Mouse (Mus musculus): Measurements from ENCODE around the gene Snrnp35.
"Not testable (repeated sequence)": the region's sequence is repeated elsewhere in the genome, so short reads cannot be mapped to it uniquely, and the experiment has no call there.

Snrnp35 gene

DNA sequence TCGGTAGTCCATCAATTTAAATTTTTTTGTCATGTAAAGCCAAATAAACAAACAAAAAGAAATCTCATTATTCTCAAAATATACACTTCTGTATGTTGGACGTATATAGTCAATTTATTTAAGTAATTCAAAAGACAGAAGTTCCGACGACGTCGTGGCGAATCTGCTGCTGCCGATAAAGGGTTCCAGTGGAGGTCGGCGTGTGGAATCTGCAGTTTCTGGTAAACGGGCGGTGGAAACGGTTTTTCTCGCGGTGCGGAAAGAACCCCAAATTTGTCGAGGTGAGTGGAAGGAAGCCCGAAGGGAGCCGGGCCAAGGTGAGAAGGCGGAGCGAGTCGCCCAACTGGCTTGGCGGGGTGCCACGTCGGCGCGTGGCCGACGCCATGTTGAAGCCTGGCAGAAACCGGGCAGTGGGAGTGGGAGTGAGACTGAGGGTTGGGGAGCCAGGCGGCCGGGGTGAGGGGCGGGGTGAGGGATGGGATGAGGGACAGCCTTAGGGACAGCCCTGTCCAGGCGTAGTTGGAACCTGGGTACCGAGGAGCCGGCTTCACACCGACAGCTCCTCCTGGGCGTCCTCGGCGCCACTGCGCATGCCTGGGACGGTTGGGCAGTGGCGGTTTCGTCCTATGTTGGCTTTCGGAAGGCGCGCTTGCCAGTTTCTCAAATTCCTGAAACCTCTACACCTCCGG, at the start of gene Snrnp35:
Gene Snrnp35, plus strand, starts transcription at position 169 of the 689 bp plus-strand sequence.
- DNase-seq (ENCODE audit: low spot score in 2 of 2): peak; percentile 86 to 88

DNA sequence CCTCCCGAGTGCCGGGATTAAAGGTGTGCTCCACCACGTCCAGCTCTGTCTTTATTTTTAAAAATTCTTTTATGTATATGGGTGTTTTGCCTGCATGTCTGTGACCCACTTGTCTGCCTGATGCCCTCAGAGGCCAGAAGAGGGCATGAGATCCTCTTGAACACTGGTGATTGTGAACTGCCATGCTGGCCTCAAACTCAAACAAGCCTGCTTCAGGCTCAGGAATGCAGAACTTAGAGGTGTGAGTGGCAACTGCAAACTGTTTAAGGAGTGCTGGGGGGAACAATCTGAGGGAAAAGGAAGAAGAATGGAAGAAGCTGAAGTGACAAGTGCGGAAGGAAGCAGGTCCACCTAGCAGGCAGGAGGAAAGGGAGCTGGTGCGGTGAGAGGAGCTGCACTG, 44.7 kb upstream of the Snrnp35 start:
- DNase-seq (ENCODE audit: low spot score in 2 of 2): no peak

DNA sequence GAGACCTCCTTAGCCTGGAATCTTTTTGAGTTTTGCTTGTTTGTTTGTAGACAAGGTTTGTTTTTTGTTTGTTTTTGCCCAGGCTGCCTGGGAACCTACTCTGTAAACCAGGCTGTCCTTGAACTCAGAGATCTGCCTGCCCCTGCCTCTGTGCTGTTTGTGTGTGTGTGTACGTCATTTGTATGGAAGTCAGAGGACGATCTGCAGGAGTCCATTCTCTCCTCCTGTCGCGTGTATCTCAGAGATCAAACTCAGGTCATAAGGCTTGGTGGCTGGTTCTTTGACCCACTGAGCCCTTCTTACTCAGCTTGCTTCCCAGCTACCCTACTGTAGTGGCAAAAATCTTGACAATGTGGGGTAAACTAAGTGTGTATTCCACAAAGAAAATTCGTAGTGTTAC, 44.2 kb upstream of the Snrnp35 start:
- no peak for DNase-seq (ENCODE audit: low spot score in 2 of 2)

DNA sequence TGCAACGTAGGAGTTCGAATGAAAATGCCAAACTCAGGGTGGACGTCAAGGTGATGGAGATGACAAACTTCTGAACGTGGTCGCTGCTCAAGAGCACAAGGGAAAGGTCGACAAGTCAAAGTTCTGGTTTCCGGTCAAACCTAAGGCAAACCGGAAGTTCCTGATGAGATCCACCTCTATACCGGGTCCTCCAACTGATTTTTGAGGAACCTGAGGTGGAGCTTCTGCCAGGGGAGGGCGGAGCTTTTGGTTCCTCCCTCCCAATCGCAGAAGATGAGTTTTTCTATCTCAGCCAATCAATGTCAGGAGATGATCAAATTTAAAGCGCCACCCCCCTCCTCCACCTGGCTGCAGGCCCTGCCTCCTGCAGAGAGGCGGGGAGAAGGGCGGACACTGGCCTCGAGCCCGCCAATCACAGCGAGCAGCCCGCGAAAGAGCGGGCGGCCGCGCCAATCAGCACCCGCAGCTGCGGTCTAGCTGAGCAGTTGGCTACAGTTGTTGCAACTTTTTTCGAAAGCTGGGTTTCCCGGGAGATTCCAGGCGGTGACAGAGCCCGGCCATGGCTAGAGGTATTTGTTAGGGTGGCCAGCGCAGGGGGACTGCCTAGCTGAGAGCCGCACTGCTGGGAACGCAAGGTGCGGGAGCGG, 43.4 kb upstream of the Snrnp35 start, which contains the start of gene Kmt5a:
Gene Kmt5a, plus strand, starts transcription at position 484 of the 647 bp plus-strand sequence.
- peak; percentile 94 to 95 for DNase-seq (ENCODE audit: low spot score in 2 of 2)

DNA sequence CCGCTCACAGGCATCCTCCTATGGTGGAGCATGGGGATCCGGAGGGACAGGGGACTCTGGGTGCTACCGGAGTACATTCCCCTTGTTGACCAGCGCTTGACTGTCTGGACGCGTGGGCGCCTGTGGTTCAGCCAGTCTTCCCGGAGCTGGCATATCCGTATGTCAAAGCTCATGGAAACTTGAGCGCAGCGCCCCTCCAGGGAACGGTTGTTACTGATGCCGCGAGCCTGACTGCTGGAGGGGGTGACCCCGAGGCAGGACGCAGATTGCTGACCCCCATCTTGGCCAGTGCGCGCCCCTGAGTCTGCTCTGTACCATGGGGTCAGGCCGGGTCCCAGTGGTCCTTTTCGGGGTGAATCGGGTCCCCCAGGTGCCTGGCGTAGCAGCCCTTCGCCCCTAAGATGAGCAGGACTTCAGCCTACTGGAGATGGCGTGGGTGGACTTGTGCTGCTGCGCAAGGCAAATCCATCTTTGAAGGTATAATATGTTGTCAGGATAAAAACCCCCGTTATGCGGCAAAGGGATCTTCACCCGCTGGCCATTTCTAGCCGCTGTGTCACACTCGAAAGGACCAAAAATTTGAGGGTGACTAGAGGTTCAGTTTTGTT, 42.7 kb upstream of the Snrnp35 start:
- DNase-seq (ENCODE audit: low spot score in 2 of 2): peak in 1 of 2 experiments; percentile 57

DNA sequence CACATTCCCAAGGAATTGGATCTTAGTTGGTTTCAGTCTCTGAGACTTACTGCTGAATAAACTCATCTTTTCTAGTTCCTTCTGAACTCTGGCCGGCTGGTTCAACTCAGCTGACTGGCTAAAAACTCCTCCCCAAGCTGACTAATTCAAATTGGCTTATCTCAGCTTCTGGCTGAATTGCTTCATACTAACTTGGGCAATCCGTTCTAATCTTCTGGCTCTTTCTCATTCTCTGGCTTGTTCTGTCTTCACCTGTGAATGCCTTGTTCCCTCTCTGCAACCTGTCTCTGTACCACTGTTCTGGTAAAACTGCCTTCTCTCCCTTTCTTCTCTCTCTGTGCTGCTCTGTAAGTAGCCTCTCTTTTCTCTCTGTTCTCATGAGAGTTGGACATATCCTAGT, 40.3 kb upstream of the Snrnp35 start:
- DNase-seq (ENCODE audit: low spot score in 2 of 2): no peak

DNA sequence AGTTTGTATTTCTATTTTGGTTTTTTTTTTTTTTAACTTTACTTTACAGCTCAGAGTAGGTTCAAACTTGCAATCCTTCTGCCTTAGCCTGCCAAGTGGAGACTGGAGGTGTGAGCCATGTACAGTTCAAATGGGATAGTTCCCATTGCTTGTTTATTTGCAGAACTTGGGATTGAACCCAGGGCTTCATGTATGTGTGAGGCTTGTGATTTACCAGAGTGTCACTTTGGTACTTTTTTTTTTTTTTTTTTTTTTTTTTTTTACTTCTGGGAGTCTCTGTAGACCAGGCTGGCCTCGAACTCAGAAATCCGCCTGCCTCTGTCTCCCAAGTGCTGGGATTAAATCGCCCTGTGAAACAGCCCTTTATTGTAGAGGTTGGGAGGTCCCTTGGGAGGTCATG, 38.7 kb upstream of the Snrnp35 start:
- DNase-seq (ENCODE audit: low spot score in 2 of 2): no peak

DNA sequence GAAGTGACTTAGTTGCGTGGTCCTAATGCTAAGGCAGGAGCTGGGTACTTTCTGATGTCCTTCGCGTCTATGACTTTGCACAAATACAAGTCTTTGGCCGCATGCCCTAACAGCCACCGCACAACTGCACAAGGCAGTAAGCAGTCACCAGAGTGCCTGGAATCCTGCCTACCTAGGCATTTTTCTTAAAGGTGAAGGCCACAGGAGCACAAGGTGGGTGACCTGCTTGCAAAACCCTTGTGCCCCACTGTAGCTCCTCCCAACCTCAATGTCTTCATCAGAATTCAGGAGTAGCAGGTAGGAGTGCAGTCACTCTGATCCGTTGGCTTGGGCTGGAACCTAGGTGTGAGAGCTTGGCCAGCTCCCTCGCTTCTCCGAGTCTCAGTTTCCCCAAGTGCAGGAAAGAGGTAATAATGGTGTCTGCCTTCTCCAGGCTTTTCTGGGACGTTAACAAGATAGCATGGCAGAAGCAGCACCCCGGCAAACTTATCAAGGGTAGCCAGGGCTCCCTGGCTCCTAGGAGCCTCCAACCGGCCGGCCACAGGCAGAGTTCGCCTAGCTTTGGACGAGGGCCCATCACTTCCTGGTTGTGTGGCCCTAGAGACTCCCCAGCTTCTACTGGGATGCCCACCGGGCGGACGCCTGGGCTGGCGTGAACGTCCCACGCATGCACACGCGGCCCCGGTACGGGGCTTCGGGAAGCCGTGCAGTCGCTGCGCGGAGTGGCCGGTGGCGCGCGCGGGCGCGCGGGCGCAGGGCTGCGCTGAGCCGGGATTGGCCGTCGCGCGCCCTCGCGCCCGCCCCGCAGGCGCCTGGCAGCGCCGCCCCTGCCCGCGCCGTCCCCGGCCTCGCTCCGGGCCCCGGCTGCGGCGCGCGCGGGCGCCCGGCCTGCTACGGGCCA, 38.0 kb upstream of the Snrnp35 start:
- DNase-seq (ENCODE audit: low spot score in 2 of 2): peak; percentile 70 to 74

DNA sequence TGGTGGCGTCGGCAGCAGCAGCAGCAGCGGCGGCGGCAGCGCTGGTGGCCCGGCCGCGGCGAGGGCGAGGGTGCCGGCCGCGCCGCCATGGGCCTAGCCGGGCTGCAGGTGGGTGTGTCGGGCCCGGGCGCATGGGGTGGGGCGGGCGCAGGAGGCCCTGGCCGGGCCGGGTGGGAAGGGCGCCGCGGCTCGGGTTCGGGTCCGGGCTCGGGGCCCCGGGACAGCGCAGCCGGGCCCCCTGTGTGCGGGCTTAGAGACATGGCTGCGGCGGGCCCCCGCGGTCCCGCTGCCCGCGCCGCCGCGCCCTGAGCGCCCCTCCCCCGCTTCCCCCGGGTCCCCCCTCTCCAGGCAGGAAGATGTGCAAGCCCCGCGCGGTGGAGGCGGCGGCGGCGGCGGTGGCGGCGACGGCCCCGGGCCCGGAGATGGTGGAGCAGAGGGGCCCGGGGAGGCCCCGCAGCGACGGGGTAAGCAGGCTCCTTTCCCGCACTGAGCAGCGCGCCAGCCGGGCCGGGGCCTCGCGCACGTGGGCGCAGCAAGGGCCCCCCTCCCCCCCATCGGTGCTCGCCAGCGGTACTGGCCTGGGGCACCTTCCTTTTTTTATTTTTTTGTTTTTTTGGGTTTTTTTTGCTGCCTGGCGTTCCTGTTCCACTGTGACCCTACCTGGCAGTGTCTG, 37.2 kb upstream of the Snrnp35 start:
- DNase-seq (ENCODE audit: low spot score in 2 of 2): no peak

DNA sequence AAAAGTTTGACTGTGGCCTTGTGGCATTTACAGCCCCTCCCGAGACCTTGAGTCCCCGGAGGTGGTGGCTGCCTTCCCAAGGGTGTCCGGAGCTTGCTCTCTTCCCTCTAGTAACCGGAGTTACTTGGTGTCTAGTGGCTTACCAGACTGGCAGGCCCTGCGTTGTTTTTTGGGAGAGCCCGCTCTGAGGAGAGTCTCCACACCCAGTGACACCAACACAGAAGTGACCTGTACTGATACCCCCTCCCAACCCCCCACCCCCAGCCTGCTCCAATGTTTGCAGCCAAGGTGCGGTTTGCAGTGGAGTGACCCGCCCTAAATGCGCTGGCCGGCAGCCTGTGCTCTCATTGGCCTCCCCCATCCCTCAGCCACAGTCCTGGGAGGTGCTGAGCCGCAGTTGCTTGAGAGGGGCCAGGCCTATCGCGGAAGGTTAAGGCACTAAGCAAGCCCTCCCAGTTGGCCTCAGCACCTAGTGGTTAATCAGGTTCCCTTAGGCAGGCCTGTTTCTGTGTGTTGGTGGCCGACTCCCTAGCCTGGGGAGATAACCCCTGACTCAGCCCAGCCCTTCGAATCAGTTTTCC, 36.5 kb upstream of the Snrnp35 start:
- no peak for DNase-seq (ENCODE audit: low spot score in 2 of 2)

DNA sequence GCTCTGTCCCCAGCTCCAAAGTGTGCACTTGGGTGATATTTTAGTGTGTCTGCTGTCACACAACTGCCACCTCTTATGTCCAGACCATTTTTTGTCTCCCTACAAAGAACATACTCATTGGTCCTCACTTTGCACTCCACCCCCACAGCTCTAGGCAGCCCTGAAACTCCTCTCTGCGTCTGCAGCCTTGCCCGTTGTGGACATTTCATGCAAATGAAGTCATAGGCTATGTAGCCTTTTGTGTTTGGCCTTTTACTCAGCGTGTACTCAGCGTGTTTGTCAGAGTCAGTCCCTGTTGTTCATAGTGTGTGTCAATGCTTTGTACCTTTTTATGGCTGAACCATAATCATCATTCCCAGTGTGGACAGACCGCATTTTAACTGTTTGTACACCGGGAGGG, 33.4 kb upstream of the Snrnp35 start:
- peak in 1 of 2 experiments; percentile 45 for DNase-seq (ENCODE audit: low spot score in 2 of 2)

DNA sequence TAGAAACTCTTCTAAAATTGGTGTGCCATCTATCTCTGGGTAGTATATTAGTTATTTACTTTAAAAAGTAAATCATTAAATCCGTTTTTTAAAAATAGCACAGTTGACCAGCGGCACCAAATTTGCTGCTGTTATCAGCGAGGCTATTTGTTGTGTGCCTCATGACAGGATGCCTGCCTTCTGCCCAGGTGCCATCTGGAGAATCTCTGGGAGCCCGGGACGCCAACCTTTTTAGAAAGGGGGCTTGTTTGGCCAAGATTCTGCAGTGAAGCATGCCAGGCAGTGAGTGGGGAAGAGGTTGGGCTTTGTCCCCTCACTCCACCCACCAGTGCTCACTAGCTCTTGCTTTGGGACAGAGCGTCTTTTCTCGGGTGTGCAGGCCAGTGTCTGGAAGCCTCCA, 32.9 kb upstream of the Snrnp35 start:
- DNase-seq (ENCODE audit: low spot score in 2 of 2): no peak

DNA sequence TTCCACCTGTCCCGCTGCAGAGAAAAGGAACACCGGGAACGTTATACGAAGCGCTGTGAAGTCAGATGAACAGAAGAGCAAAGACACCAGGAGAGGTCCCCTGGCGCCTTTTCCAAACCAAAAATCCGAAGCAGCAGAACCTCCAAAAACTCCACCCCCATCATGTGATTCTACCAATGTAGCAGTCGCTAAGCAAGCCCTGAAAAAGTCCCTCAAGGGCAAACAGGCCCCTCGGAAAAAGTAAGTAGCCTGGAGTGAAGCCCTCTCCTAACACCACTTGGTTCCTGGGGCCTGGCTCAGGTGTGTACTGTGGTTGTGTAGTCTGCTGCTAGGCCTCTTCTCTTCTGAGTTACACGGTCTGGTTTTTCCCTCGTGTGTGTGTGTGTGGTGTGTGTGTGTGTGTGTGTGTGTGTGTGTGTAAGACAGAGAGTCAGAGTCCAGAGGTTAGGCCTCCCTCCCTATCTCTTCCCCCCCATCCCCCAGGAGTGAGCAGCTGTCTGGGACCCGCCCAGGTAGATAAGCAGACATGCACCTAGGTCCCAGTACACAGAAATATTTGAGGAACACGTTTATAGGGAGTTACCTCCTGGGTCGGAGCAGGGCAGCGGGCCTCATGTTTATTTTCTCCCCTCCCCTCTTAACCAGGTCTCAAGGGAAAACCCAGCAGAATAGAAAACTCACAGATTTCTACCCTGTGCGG, 32.1 kb upstream of the Snrnp35 start:
- no peak for DNase-seq (ENCODE audit: low spot score in 2 of 2)

DNA sequence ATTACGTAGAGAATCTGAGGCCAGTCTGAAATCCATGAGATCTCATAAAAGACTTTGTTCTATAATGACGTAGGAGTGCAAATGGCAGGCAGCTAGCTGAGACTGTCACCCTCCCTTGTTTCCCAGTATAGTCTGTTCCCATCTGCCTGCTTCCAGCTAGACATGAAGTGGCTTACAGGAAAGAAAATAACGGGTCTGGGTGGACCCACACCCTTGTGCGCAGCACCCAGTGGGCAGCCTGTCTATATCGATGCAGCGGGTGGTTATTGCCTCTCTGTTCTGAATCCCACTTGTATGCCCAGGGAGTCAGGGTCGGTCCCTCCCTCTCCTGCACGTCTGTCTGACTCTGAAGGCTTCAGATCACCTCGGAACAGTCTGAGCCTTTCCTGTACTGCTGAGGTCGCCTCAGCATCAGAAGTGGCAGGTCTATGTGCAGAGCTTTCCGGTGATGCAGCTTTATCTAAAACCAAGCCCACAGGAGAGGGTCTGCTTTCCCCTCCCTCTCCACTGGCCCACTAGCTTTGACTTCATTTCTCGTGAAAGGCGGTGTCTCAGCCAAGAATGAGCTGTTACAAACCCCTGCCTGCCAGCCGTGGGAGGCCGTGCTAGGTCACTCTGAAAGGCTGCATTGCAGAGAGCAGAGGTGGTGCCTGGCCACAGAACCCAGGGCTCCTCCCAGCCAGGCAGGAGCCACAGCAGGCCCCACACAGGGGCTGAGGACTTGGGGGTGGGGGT, 30.3 kb upstream of the Snrnp35 start:
- peak; percentile 54 to 68 for DNase-seq (ENCODE audit: low spot score in 2 of 2)

DNA sequence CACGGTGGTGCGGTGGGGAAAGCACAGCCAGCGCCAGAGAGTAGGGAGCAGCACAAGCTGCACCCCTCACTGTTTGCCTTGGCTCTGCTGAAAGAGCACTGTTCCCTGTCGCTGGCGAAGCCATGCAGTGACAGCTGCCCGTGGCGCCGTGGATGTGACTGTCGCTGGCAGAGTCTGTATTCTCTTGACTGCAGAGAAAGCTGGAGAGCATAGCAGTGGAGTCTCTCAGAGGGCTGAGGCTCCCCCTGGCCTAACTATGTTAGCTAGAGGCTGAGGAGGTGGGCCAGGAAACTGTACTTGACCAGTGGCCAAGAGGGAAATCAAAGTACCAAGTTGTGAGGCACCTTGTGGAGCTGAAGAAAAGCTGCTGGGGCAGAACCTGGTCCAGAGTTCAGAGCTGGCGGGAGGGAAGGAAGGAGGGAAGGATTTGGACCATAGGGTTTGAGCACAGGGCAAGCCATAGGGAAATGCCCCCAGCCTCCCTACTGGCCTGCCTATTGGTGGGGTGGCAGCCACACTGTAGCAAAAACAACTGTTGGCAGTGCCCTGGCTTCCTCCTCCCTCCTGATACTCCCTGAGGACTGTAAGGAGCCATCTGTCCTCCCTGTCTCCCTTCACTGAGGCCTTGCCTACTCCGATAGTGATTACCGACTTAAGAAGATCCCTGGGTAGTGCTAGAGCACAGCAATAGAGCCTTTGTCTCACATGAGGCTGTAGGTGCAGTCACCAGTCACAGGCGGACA, 29.4 kb upstream of the Snrnp35 start:
- peak; percentile 51 to 65 for DNase-seq (ENCODE audit: low spot score in 2 of 2)

DNA sequence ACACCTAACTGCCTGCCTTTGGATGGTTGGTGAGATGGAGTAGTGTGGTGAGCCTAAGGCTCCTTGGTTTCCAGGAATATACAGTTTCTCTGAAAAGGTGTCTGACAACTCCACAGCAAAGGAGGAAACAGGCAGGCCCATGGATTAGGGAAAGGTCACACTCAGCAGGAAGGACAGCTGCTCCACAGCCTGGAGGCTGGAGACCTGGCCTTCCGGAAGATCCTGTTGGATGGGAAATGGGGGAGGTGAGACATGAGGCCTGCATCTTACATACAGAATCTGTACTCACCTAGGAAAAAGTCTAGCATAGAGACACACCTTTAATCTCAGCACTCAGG, 28.9 kb upstream of the Snrnp35 start:
- no peak for DNase-seq (ENCODE audit: low spot score in 2 of 2)

DNA sequence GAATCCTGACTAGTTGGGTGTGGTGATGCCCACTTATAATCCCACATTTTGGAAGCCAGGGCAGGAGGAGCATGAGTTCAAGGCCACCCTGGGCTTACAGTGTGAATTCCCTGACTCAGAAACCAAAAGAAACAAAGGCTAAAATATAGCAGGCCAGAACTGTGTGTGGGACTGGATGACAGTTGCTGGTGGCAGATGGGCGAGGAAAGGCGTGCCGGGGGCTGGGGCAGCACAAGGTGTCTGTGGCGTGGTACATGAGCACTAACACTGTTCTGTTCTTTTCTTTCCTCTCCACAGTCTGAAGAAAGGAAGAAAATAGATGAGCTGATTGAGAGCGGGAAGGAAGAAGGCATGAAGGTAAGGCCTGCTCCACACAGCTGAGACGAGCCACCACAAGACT, 26.2 kb upstream of the Snrnp35 start:
- DNase-seq (ENCODE audit: low spot score in 2 of 2): peak in 1 of 2 experiments; percentile 52

DNA sequence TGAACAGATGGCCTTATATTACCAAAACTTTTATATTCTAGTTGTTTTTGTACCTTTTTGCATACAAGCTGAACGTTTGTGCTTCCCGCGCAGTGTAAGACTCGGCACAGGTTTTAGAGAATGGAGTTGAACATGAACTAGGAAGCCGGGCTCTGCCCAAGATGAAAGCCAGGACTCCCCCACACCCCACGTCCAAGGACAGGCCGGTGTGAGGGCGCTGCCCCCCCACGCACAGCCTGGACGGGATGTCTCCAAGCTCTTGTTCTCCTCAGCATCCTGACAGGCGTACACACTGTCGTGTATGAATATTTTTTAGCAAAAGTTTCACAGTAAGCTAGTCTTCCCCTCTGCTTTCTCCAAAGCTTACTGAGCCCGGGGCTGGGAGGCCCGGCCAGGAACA, 22.0 kb upstream of the Snrnp35 start:
- DNase-seq (ENCODE audit: low spot score in 2 of 2): not testable (repeated sequence)
